Mouse (Mus musculus) gastrocnemius, postnatal 4 days (tissue): Measurements from ENCODE around the gene Chn1. TPM values are rescaled to one million over a fixed set of nuclear protein-coding genes. Genes with fewer than 3 reads are reported as not detected.

Experiments
- DNase-seq, 2 experiments: peaks; one replicate each; pipeline ENCODE4 v3.0.0; 2021 to 2022; ENCODE audit warnings: low spot score in 2 of 2, mixed read lengths in 2 of 2
- total RNA-seq, 2 experiments: library from RNA; stranded (reverse); gene quantifications; 2 replicates each; pipeline ENCODE4 v1.2.3; 2021

The Chn1 gene
- total RNA-seq, 2 experiments from 2014 or later = 23.3 to 25.6 TPM

DNA sequence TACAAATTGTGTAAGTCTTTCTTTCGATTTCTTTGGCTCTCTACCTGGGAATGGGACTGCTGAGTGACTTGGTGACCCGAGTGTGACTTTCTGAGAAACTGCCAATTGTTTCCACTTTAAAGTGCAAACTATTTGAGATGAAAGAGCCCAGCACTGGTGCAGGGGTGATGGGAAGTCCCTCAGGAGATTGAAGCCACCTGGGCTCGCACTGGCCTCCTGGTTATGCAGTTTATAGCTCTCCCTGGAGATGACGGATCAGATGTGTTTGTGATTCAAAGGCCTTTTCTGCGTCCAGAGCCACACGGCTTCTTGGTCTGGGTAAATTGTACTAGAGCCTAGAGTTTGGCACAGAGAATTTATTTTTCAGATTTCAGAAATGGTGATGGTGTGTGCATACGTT, 211.5 kb downstream of the Chn1 start:
- DNase-seq = no peak

DNA sequence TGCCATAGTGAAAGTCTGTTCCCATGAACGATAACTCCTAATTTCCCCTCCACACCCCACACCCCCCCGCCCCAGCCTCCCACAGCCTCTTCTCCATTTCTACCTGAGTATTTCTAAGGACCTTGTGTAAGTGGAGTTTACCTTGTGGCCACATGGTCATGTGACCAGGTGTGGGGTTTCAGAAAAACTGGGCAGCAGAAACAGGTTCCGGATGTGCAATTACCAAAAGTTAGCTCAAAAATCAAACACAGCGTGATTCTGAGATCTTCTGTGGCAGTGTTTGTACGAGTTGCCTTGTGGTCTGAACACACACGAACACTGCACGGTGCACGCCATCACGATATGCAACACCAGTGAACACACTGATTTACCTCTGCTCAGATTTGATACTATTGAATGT, 212.5 kb downstream of the Chn1 start:
- DNase-seq = no peak

DNA sequence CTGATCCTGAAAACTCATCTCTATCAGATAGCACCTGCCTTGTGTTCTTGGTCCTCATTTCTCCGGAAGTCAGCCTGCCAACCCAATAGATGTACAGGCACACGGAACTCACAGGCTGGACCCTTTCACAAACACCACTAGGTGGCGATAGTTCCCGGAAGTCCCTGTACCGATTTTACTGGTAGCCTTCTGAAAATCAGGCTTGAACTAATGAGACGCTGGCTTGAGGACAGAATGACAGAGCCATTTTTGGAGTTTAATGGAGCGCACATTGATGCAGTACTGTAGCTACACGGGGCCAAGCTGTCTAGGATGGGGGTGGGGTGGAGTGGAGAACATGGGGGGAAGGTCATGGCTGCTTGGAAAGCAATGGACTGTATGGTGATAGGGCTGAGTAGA, 213.5 kb downstream of the Chn1 start:
- DNase-seq = no peak

DNA sequence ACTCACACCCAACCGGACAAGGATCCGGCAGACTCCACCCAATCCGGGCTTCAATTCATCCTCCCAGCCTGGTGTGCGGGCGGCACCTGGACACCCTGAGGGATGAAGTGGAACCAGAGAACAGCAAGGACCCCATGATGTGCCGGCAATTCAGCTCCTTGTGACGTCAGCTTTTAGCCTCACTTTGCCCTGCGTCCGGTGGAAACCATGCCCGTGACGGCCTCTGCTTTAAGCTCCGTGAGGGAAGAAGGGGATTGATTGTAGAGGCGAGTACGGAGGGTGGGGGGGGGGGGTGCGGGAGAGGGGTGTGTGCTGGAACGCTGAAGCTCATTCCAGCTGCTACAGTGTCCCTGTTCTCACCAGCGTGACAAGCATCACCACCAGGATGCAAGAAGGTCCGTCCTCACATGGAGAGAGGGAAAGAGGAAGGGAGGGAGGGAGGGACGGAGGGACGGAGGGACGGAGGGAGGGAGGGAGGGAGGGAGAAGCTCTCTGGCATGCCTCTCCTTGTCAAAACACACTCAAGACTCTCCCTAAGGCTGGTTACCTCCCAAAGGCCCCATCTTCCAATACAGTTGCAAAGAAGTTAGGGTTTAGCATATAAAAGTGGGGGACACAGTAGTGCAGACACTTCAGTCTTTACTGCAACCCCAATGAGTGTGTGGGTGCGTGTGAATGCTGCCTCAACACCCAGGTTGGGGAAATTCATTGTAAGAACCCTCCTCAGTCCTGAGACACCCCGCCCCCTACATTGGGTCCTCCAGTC, 214.1 kb downstream of the Chn1 start:
- no peak for DNase-seq

Other genes starting within 250 kb of the Chn1 start
- gene Wipf1, start 245.6 kb downstream of the Chn1 start, total RNA-seq = 10 to 100 TPM; 33.2 to 41.1 TPM
- gene Chrna1, start 195.0 kb downstream of the Chn1 start, total RNA-seq = 10 to 100 TPM; 48.3 to 50.8 TPM
- gene Atf2, start 117.3 kb upstream of the Chn1 start, total RNA-seq = 10 to 100 TPM; 35.4 to 38.9 TPM
- gene Atp5g3, start 136.0 kb upstream of the Chn1 start, total RNA-seq = 1,000 to 10,000 TPM; 1,365 to 1,414 TPM